In genomic region chr2:60444711-60445509, GRCm38 (mm10) we compare ENCODE assay signal across 9 mouse cellular contexts.
DNase-seq lines count a peak whose midpoint lies in the region; ATAC-seq and TF ChIP-seq lines count a peak whose summit lies in the region.
"Had no signal": no experiment of that assay in that cellular context is flagged by ENCODE, and none has a peak within 500 bp of the region (broad histone marks: within the 10 kb centered on the region; RNA-seq: fewer than 3 reads in every experiment).

No protein-coding gene starts in this region.

- no peak overlapping the region for H3K4me3 ChIP-seq in forebrain, postnatal 0 days (ENCODE audit: low read depth, low read length)
- H3K4me3 ChIP-seq in forebrain, embryonic 11.5 days (ENCODE audit: low read depth, low read length) = no peak overlapping the region
- no peak overlapping the region for H3K4me3 ChIP-seq in layer of hippocampus, adult 2 months
- H3K4me3 ChIP-seq in neural tube, embryonic 15.5 days (replicated peaks) = no peak overlapping the region
- H3K4me3 ChIP-seq: megakaryocyte, embryonic 14.5 days had no signal

- H3K9ac ChIP-seq in forebrain, postnatal 0 days = no peak overlapping the region
- H3K9ac ChIP-seq in forebrain, embryonic 11.5 days (ENCODE audit: low read length) = no peak overlapping the region
- H3K9ac ChIP-seq in neural tube, embryonic 15.5 days (replicated peaks) = no peak overlapping the region

- no peak overlapping the region for H3K27ac ChIP-seq in forebrain, postnatal 0 days (ENCODE audit: low read depth, low read length)
- no peak overlapping the region for H3K27ac ChIP-seq in forebrain, embryonic 11.5 days (ENCODE audit: low read depth, low read length)
- no peak overlapping the region for H3K27ac ChIP-seq in layer of hippocampus, adult 2 months
- no peak overlapping the region for H3K27ac ChIP-seq in neural tube, embryonic 15.5 days (replicated peaks)

- peak; percentile 56 for DNase-seq in forebrain, postnatal 0 days
- no peak for DNase-seq in forebrain, embryonic 11.5 days (ENCODE audit: low spot score)
- peak; percentile 28 to 50 for DNase-seq in frontal cortex, postnatal 14 days (ENCODE audit: low spot score in 2 of 2)
- peak; percentile 61 to 78 for DNase-seq in layer of hippocampus, adult 2 months (ENCODE audit: low spot score in 2 of 2)
- DNase-seq in adrenal gland, postnatal 10 days = no peak

- WGBS in forebrain, postnatal 0 days = 54% methylated on average over 9 of the region's 9 CpGs
- WGBS in forebrain, embryonic 11.5 days = 86% methylated on average over 9 of the region's 9 CpGs
- WGBS in neural tube, embryonic 15.5 days = 48% methylated on average over 9 of the region's 9 CpGs

- H3K36me3 ChIP-seq in forebrain, postnatal 0 days (ENCODE audit: insufficient read depth) = no peaks in the 10 kb centered on the region
- no peaks in the 10 kb centered on the region for H3K36me3 ChIP-seq in forebrain, embryonic 11.5 days (ENCODE audit: control insufficient read depth, insufficient read depth, low read length)
- no peaks in the 10 kb centered on the region for H3K36me3 ChIP-seq in neural tube, embryonic 15.5 days

- no peaks in the 10 kb centered on the region for H3K9me3 ChIP-seq in forebrain, postnatal 0 days (ENCODE audit: low read length)
- no peaks in the 10 kb centered on the region for H3K9me3 ChIP-seq in forebrain, embryonic 11.5 days (ENCODE audit: control insufficient read depth, low read length)
- no peaks in the 10 kb centered on the region for H3K9me3 ChIP-seq in neural tube, embryonic 15.5 days (replicated peaks)
- H3K9me3 ChIP-seq: megakaryocyte, embryonic 14.5 days had no signal

- H3K4me2 ChIP-seq in forebrain, postnatal 0 days (ENCODE audit: low read depth) = no peak overlapping the region
- H3K4me2 ChIP-seq in forebrain, embryonic 11.5 days (ENCODE audit: low read depth, low read length, severe bottlenecking) = no peak overlapping the region
- no peak overlapping the region for H3K4me2 ChIP-seq in neural tube, embryonic 15.5 days

- ATAC-seq in forebrain, postnatal 0 days = peak; percentile 40; the same call in 1 of the 2 replicates
- ATAC-seq in forebrain, embryonic 11.5 days (replicated peaks; ENCODE audit: low FRiP score) = no peak
- peak; percentile 63 for ATAC-seq in neural tube, embryonic 15.5 days (ENCODE audit: low FRiP score)
- no peak for ATAC-seq in monocyte, adult 5-6 weeks (replicated peaks; ENCODE audit: insufficient number of reproducible peaks, low FRiP score, low TSS enrichment, poor library complexity, severe bottlenecking)
- no peak for ATAC-seq in activated CD4-positive, CD25-positive, alpha-beta regulatory T cell, adult 4 months

- H3K4me1 ChIP-seq in forebrain, postnatal 0 days (ENCODE audit: insufficient read depth) = no peaks in the 10 kb centered on the region
- no peaks in the 10 kb centered on the region for H3K4me1 ChIP-seq in forebrain, embryonic 11.5 days (replicated peaks; ENCODE audit: control insufficient read depth, insufficient read depth, low read length)
- peaks cover 3% of the 10 kb centered on the region for H3K4me1 ChIP-seq in neural tube, embryonic 15.5 days

- no peaks in the 10 kb centered on the region for H3K27me3 ChIP-seq in forebrain, postnatal 0 days (ENCODE audit: insufficient read depth, low read length)
- H3K27me3 ChIP-seq in forebrain, embryonic 11.5 days (ENCODE audit: control insufficient read depth, insufficient read depth, low read length) = no peaks in the 10 kb centered on the region
- H3K27me3 ChIP-seq in neural tube, embryonic 15.5 days (replicated peaks) = no peaks in the 10 kb centered on the region

- TF ChIP-seq CTCF in forebrain, postnatal 0 days (IDR thresholded peaks at IDR 0.05; ENCODE audit: low read depth) = no peak
- peak; percentile 36 for TF ChIP-seq CTCF in layer of hippocampus, adult 2 months (conservative IDR thresholded peaks at IDR 0.05)

Comparison
In these comparisons a context has a peak if more than half of its experiments do, and no peak if none do; other contexts are left out.
1. ATAC-seq: peak in forebrain, postnatal 0 days (single experiment) and neural tube, embryonic 15.5 days (single experiment); none in forebrain, embryonic 11.5 days (single experiment), monocyte, adult 5-6 weeks (single experiment) and activated CD4-positive, CD25-positive, alpha-beta regulatory T cell, adult 4 months (single experiment).
2. DNase-seq: peak in forebrain, postnatal 0 days (single experiment), frontal cortex, postnatal 14 days (2 of 2) and layer of hippocampus, adult 2 months (2 of 2); none in forebrain, embryonic 11.5 days (single experiment) and adrenal gland, postnatal 10 days (single experiment).